Mouse (Mus musculus) hindbrain, embryonic 13.5 days (tissue): ENCODE data around the gene Anp32e. TPM values are rescaled to one million over a fixed set of nuclear protein-coding genes. Genes with fewer than 3 reads are reported as not detected.
A peak's percentile ranks its signal among the peaks of the same experiment; 100 is the strongest.

Experiments used
- ATAC-seq: fragments of 200-750 bp; cut with Nextera tagmentation; 2 replicates; pipeline ENCODE4 v1.8.0; 2017; ENCODE audit warnings: moderate TSS enrichment; ENCODE audit not compliant: low FRiP score
- H3K27ac ChIP-seq: fragments of 300-500 bp; sonication (generic); 2 replicates; pipeline ENCODE4 v1.5.1; 2015; ENCODE audit warnings: inconsistent platforms, mild to moderate bottlenecking, moderate library complexity
- H3K27me3 ChIP-seq: fragments of 300-500 bp; sonication (generic); 2 replicates; pipeline ENCODE4 v1.6.1; 2015; ENCODE audit warnings: mild to moderate bottlenecking, inconsistent platforms
- H3K36me3 ChIP-seq: fragments of 300-500 bp; sonication (generic); 2 replicates; pipeline ENCODE4 v1.6.1; 2015; ENCODE audit warnings: mild to moderate bottlenecking, inconsistent platforms
- H3K4me1 ChIP-seq: fragments of 300-500 bp; sonication (generic); replicated peaks from 2 replicates; pipeline ENCODE4 v1.6.1; 2015; ENCODE audit warnings: inconsistent platforms
- H3K4me2 ChIP-seq: fragments of 300-500 bp; sonication (generic); 2 replicates; pipeline ENCODE4 v1.6.1; 2015; ENCODE audit warnings: inconsistent platforms, mild to moderate bottlenecking, moderate library complexity
- H3K4me3 ChIP-seq: fragments of 300-500 bp; sonication (generic); 2 replicates; pipeline ENCODE4 v1.5.1; 2015; ENCODE audit warnings: mild to moderate bottlenecking, inconsistent platforms
- H3K9ac ChIP-seq: fragments of 300-500 bp; sonication (generic); 2 replicates; pipeline ENCODE4 v1.6.1; 2015; ENCODE audit warnings: mild to moderate bottlenecking, inconsistent platforms
- H3K9me3 ChIP-seq: fragments of 300-500 bp; sonication (generic); 2 replicates; pipeline ENCODE4 v1.6.1; 2016; ENCODE audit warnings: inconsistent platforms
- WGBS: fragments of 180-500 bp; shearing (Covaris S2); methylation state at CpG from one replicate; pipeline ENCODE4 v1.1.7; 2015; 5-methylcytosine and 5-hydroxymethylcytosine counted together
- polyA plus RNA-seq: library from polyadenylated mRNA; unstranded; fragments of >200 nt; fragmentation: Nextera tagmentation; extraction: Ambion mirVana; gene quantifications from 2 replicates; pipeline ENCODE4 v1.2.1, GENCODE M21; 2015

The Anp32e gene
- polyA plus RNA-seq, 1 experiment from 2014 or later = 167 TPM

DNA sequence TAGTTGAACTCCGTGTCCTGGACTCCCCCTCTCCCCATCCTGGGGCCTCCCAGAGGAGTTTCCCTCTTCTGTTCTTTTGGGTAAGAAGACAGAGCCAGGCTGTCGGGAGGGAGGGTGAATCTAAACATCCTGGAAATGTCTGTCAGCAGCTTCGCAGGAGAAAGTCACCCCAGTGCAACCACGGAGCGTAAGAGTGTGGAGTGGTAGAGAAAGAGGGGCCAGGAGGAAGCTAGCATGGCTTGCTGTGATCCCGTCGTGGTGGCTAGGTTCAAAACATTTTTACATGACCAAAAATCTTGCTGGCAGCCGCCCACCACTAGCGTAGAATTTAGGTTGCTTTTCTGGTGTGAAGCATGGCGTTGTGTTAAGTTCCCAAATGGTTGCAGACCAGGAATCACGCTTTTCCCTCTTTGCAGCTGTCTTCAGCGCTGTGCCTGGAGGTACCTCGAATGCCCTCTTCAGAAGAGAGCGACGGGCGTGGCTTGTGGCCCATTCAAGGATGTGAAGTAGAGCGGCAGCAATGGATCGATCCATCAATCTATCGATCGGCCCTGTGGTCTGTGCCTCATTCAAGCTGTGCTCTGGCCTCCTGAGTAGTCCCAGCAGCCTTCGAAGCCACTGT lies 57.1 kb downstream of the Anp32e start:
- Histone ChIP-seq H3K9ac (peak overlapping the region; percentile 62), H3K9me3 (no peaks in the 10 kb centered on the region), H3K4me3 (peak overlapping the region; percentile 23), H3K4me2 (peak overlapping the region; percentile 48), H3K27ac (peak overlapping the region; percentile 94), H3K36me3 (peaks cover 39% of the 10 kb centered on the region), H3K4me1 (peaks cover 33% of the 10 kb centered on the region), H3K27me3 (no peaks in the 10 kb centered on the region)
- ATAC-seq = 0 out of 2 replicates have a peak, but pooled peaks have one; percentile 8
- 1% methylated on average over 21 of the region's 21 CpGs for WGBS

DNA sequence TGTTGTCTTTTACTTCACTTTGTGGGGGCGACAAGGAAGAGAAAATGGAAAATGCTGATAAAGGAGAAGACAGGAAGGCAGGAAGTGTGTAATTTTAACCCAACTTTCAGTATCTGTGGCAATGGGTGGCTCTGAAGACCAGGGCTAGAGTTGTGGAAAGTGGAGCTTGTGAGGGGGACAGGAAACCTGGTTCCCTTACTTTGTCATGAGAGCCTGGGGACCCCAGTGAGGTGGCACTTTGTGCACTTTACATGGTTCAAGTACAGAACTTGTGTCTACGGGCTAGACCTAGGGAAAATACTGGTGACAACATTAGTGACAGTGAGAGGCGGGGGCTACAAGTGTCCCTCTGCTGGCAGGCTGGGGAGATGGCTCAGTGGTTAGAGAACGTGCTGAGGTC lies 57.9 kb downstream of the Anp32e start:
- Histone ChIP-seq H3K4me3 (no peak overlapping the region), H3K27me3 (no peaks in the 10 kb centered on the region), H3K9me3 (no peaks in the 10 kb centered on the region), H3K27ac (peak overlapping the region; percentile 94; the same call in 1 of the 2 replicates), H3K36me3 (peaks cover 47% of the 10 kb centered on the region), H3K4me2 (no peak overlapping the region), H3K9ac (0 out of 2 replicates have a peak overlapping the region, but pooled peaks have one; percentile 24), H3K4me1 (peaks cover 41% of the 10 kb centered on the region)
- WGBS = 71% methylated on average over 4 of the region's 4 CpGs
- ATAC-seq = no peak

DNA sequence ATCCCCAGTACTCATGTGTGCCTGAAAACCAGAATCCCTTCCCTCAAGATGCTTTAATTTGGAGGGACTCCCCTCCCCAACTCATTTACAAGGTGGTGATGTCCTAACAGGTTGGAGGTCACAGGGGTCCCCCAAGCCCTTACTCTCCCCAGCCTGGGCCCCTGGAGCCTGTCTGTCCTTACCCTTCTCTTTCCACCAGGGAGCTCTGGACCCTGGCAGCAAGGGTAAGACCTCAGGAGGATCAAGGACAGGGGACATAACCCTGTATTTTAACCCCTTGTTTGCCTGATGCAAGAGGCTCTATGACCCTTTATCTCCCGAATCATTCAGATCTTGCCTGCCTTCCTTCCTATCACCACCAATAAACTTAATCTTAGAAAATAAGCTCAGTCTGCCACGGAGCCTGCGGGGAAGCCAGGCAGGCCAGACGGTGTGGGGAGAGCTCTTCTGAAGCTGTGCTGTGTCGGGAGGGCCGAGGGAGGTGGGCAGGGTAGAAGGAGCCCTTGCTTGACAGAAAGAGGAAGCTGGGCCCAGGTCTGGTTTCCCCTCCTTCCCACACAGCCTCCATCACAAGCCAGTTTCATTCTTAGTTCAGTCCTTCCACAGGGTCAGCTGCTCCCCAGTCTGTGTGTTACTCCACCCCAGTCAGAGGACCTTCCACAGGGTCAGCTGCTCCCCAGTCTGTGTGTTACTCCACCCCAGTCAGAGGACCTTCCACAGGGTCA lies 58.5 kb downstream of the Anp32e start:
- peaks cover 50% of the 10 kb centered on the region for H3K36me3 ChIP-seq
- no peak overlapping the region for H3K4me3 ChIP-seq
- H3K27ac ChIP-seq = 0 out of 2 replicates have a peak overlapping the region, but pooled peaks have one; percentile 18
- ATAC-seq = no peak
- 85% methylated on average over 6 of the region's 6 CpGs for WGBS
- no peaks in the 10 kb centered on the region for H3K9me3 ChIP-seq
- H3K27me3 ChIP-seq = no peaks in the 10 kb centered on the region
- no peak overlapping the region for H3K9ac ChIP-seq
- H3K4me1 ChIP-seq = peaks cover 47% of the 10 kb centered on the region
- H3K4me2 ChIP-seq = no peak overlapping the region

DNA sequence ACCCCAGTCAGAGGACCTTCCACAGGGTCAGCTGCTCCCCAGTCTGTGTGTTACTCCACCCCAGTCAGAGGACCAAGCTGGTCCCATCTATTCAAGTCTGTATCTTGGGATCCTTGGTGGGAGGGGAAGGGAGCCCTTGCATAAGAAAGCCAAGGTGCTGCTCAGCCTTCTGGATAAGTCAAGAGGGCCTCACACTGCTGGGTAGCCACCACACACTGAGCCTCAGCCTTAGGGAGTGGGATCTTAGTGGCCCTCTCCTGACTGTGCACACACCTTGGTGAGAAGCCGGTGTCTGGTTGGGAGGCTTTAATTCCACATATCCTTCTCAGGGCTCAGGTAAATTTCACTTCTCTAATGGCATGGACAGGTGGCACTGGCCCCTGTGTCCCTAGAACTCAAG lies 59.1 kb downstream of the Anp32e start:
- no peak for ATAC-seq
- no peak overlapping the region for H3K4me3 ChIP-seq
- H3K9ac ChIP-seq = no peak overlapping the region
- no peaks in the 10 kb centered on the region for H3K27me3 ChIP-seq
- no peak overlapping the region for H3K4me2 ChIP-seq
- H3K36me3 ChIP-seq = peaks cover 50% of the 10 kb centered on the region
- no peaks in the 10 kb centered on the region for H3K9me3 ChIP-seq
- peaks cover 53% of the 10 kb centered on the region for H3K4me1 ChIP-seq
- no peak overlapping the region for H3K27ac ChIP-seq
- 100% methylated on average over 1 of the region's 1 CpGs for WGBS

DNA sequence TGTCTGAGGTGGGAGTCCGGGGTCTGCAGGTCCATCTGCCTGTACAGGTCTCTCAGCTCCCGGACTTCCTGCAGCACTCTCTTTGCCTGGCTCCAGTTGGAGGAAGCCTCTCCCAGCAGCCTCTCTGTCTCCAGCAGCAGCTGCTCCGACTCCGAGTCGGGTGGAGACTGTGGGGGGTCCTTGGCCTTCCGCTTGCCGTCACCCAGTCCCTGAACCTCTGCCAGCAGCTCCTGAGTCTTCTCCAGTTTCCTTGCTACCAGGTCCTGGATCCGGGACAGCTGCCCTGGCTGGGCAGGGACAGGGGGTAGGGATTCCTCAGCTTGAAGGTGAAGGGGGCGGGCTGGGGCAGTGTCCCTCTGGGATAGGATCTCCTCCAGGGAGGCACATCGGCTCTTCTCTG lies 59.9 kb downstream of the Anp32e start:
- 58% methylated on average over 10 of the region's 10 CpGs for WGBS
- H3K27me3 ChIP-seq = no peaks in the 10 kb centered on the region
- peaks cover 50% of the 10 kb centered on the region for H3K36me3 ChIP-seq
- peaks cover 61% of the 10 kb centered on the region for H3K4me1 ChIP-seq
- H3K4me2 ChIP-seq = no peak overlapping the region
- ATAC-seq = no peak
- peak overlapping the region; percentile 23 for H3K27ac ChIP-seq
- no peaks in the 10 kb centered on the region for H3K9me3 ChIP-seq
- H3K4me3 ChIP-seq = no peak overlapping the region
- H3K9ac ChIP-seq = no peak overlapping the region

DNA sequence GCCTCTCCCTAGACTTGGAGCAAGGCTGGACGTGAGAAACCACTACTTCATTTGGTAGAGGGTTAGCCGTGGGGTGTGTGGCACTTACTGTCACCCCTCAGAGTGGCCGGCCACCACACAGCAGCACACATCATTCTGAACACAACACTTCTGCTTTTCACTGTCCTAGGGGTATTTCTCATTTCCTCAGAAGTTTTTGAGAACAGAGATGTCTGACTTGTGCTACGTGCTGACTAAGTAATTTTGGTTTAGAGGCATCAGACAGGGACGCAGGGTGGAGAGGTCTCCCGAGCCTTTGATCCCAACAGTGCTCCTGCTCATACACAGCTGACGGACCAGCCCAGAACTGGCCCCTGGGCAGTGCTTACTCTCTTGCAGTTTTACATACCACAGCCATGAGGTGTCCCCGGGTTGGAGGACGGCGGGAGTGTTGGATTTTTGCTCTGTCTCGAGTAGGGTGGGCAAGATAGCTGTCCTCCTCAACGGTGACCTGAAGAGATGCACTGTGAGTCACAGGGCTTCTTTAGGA lies 61.4 kb downstream of the Anp32e start:
- H3K4me2 ChIP-seq = no peak overlapping the region
- no peak for ATAC-seq
- H3K4me1 ChIP-seq = peaks cover 62% of the 10 kb centered on the region
- H3K27ac ChIP-seq = no peak overlapping the region
- WGBS = 92% methylated on average over 12 of the region's 12 CpGs
- H3K9ac ChIP-seq = no peak overlapping the region
- H3K27me3 ChIP-seq = no peaks in the 10 kb centered on the region
- H3K36me3 ChIP-seq = peaks cover 50% of the 10 kb centered on the region
- H3K9me3 ChIP-seq = no peaks in the 10 kb centered on the region
- H3K4me3 ChIP-seq = no peak overlapping the region

DNA sequence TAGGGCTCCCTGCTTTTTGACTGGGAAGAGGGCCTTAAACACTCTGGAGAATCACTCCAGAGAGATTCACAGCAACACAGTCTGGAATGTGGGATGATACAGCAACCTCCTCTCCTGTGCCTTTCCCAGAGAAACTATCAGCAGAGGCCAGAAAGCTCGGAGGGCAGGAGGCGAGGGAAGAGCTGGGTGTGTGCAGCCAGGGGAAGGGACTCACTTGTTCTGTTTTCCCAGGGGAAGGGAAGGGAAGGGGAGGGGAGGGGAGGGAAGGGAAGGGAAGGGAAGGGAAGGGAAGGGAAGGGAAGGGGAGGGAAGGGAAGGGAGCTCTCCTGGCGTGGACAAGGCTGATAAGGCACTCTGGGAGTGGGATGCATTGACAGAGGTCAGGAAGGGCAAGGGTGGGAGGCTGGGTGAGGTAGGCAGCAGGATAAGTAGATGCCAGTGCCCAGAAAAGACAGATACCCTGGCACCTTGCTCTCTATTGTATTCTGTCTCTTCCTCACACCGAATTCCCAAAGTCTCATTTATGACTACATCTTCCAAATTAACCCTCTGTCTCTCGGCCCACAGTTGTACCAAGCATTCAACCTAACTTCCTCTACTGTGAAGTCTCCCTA lies 64.1 kb downstream of the Anp32e start:
- Histone ChIP-seq H3K4me1 (peaks cover 63% of the 10 kb centered on the region), H3K4me3 (peak overlapping the region; percentile 77), H3K9me3 (no peaks in the 10 kb centered on the region), H3K27ac (peak overlapping the region; percentile 99), H3K9ac (peak overlapping the region; percentile 98), H3K27me3 (no peaks in the 10 kb centered on the region), H3K4me2 (peak overlapping the region; percentile 94), H3K36me3 (peaks cover 41% of the 10 kb centered on the region)
- 27% methylated on average over 5 of the region's 5 CpGs for WGBS
- no peak for ATAC-seq

DNA sequence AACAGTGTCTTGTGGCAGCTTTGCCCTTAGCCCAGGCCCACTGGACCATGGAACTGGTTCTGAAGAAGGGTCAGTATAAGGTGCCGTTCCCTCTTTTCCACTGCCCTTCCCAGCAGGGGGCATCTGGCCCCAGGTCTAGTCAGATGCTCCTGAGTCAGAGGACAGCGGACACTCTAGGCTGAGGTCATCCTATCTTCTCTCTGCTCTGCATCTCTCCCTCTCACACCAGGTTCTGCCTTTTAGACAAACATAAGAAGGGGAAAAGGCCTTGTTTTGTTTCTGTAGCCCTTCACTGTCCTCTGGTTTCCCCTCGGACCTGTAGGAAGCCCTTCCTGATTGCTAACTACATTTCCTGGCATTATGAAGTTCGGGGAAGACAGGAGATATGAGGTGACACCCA lies 64.8 kb downstream of the Anp32e start:
- peak overlapping the region; percentile 98 for H3K9ac ChIP-seq
- WGBS = 26% methylated on average over 4 of the region's 4 CpGs
- peak overlapping the region; percentile 94 for H3K4me2 ChIP-seq
- H3K27ac ChIP-seq = peak overlapping the region; percentile 99
- ATAC-seq = no peak
- no peaks in the 10 kb centered on the region for H3K9me3 ChIP-seq
- peaks cover 33% of the 10 kb centered on the region for H3K36me3 ChIP-seq
- H3K27me3 ChIP-seq = no peaks in the 10 kb centered on the region
- peak overlapping the region; percentile 77 for H3K4me3 ChIP-seq
- peaks cover 63% of the 10 kb centered on the region for H3K4me1 ChIP-seq

DNA sequence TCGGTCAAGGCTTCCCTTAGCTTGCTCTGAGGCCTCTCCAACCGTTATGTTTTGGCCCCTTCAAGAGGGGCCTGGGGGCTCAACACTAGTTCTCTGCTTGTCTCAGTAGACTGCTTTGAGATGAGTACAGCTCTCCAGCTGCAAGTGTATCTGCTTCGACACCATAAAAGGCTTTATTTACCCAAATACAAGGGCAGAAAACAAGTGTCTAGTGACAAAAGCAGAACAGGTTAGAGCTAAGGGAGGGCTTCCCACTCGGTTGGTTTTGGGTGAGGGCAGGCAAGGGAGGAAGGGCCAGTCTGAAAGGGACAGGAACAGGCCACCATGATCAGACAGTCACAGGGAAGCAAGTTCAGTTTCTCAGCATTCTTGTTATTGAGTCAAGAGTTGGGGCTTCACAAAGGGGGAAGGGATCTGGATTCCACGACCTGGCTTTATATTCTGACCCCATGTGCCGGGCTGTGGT lies 65.4 kb downstream of the Anp32e start:
- Histone ChIP-seq H3K27ac (peak overlapping the region; percentile 99), H3K4me2 (peak overlapping the region; percentile 94), H3K4me3 (peak overlapping the region; percentile 77), H3K9ac (peak overlapping the region; percentile 98), H3K36me3 (peaks cover 28% of the 10 kb centered on the region), H3K9me3 (no peaks in the 10 kb centered on the region), H3K27me3 (no peaks in the 10 kb centered on the region), H3K4me1 (peaks cover 60% of the 10 kb centered on the region)
- 9% methylated on average over 6 of the region's 6 CpGs for WGBS
- ATAC-seq = no peak

DNA sequence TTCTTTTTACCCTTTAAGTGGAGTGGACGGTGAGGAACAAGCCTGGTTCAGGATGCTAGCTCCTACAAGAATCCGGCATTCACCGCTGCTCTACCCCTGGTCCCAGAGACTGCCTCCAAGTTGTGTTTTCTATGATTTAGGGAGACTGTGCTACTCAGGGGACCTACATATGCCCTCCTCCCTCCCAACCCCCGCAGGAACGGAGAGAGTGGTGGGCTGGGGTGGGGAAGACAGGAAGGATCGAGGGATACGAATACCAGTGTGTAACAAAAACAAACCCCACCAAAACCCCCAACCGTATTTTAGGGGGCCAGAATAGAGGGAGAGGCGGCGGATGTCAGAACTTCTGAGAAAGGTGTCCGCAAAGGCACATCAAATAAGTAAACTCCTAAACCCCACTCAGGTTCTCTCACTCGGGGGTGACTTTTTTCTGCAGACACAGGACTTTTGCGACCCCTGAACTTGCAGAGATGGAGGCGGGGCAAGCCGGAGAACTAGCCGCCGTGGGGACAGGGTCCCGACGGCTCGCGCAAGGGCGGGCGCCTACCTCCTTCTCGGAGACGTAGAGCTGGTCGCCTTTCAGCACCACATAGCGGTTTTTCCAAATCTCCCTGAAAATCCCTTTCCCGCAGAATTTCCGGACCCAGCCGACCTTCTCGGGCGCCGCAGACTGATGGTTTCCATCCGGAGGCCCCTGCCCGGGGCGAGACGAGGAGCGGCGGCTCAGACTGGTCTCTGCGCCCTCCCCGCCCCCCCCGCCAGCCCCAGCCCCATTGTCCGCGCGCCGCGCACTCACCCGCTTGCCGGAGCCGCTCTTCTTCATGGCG lies 66.1 kb downstream of the Anp32e start:
- peak overlapping the region; percentile 77 for H3K4me3 ChIP-seq
- peaks cover 64% of the 10 kb centered on the region for H3K4me1 ChIP-seq
- H3K4me2 ChIP-seq = peak overlapping the region; percentile 94
- ATAC-seq = peak; percentile 75
- H3K27ac ChIP-seq = peak overlapping the region; percentile 99
- under 1% methylated on average over 50 of the region's 51 CpGs for WGBS
- H3K27me3 ChIP-seq = no peaks in the 10 kb centered on the region
- no peaks in the 10 kb centered on the region for H3K9me3 ChIP-seq
- peaks cover 25% of the 10 kb centered on the region for H3K36me3 ChIP-seq
- peak overlapping the region; percentile 98 for H3K9ac ChIP-seq

DNA sequence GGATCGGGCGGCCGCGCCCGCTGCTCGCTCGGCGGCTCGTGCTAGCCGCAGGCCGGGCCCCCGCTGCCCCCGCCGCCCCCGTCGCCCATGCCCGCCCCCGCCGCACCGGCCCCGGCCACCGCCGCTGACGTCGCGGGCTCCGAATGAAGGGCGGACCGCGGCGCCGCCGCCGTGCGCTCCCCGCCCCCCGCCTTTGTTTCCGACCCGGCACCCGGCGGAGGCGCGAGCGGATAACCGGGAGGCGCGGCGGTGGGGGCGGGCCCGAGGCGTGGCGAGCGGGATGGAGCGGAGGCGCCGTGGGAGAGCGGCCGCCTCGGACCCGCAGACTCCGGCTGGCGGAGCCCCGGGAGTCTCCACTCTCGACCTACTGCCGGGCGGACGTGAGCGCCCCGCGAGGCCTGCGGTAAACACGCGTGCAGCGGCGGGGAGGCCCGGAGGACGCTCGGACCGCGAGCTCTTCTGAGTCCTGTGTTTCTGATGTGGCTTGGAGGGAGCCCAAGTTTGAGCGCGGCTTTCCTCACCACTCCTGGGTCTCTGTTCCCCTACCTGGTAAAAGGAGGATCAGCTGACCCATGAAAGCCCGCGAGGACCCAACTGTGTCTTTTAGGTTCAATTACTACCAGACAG lies 66.9 kb downstream of the Anp32e start, which contains the start of gene Plekho1:
TSS of gene Plekho1 (minus strand) at position 200 of the 627 bp plus-strand sequence.
- H3K9me3 ChIP-seq = no peaks in the 10 kb centered on the region
- peaks cover 20% of the 10 kb centered on the region for H3K36me3 ChIP-seq
- 0% methylated on average over 82 of the region's 84 CpGs for WGBS
- peak within 1 kb of the TSS; percentile 77 for H3K4me3 ChIP-seq
- H3K27me3 ChIP-seq = no peaks in the 10 kb centered on the region
- ATAC-seq = peak; percentile 63
- peak within 1 kb of the TSS; percentile 99 for H3K27ac ChIP-seq
- H3K4me2 ChIP-seq = peak within 1 kb of the TSS; percentile 94
- H3K9ac ChIP-seq = peak within 1 kb of the TSS; percentile 98
- H3K4me1 ChIP-seq = peaks cover 69% of the 10 kb centered on the region
